Mouse (Mus musculus) liver, embryonic 13.5 days (tissue): ENCODE measurements around the gene Bola3. TPM values are rescaled to one million over a fixed set of nuclear protein-coding genes. Genes with fewer than 3 reads are reported as not detected.
"Not testable (repeated sequence)": the region's sequence is repeated elsewhere in the genome, so short reads cannot be mapped to it uniquely, and the experiment has no call there.

Experiments
- ATAC-seq: fragments of 200-750 bp; cut with Nextera tagmentation; 2 replicates; pipeline ENCODE4 v1.8.0; 2017; ENCODE audit warnings: low read depth, mild to moderate bottlenecking, moderate number of reproducible peaks, moderate library complexity
- DNase-seq: peaks from one replicate; pipeline ENCODE4 v3.0.0; 2022
- H3K27ac ChIP-seq: fragments of 300-500 bp; sonication (generic); 2 replicates; pipeline ENCODE4 v1.5.1; 2015; ENCODE audit warnings: moderate library complexity, mild to moderate bottlenecking, inconsistent platforms
- H3K27me3 ChIP-seq: fragments of 300-500 bp; sonication (generic); 2 replicates; pipeline ENCODE4 v1.6.1; 2015; ENCODE audit warnings: mild to moderate bottlenecking, inconsistent platforms
- H3K36me3 ChIP-seq: fragments of 300-500 bp; sonication (generic); 2 replicates; pipeline ENCODE4 v1.6.1; 2015; ENCODE audit warnings: mild to moderate bottlenecking, inconsistent platforms
- H3K4me1 ChIP-seq: fragments of 300-500 bp; sonication (generic); replicated peaks from 2 replicates; pipeline ENCODE4 v1.6.1; 2015; ENCODE audit warnings: inconsistent platforms
- H3K4me2 ChIP-seq: fragments of 300-500 bp; sonication (generic); 2 replicates; pipeline ENCODE4 v1.6.1; 2015; ENCODE audit warnings: inconsistent platforms, mild to moderate bottlenecking, moderate library complexity
- H3K4me3 ChIP-seq: fragments of 300-500 bp; sonication (generic); replicated peaks from 2 replicates; pipeline ENCODE4 v1.5.1; 2015; ENCODE audit warnings: mild to moderate bottlenecking, inconsistent platforms
- H3K9ac ChIP-seq: fragments of 300-500 bp; sonication (generic); 2 replicates; pipeline ENCODE4 v1.6.1; 2015; ENCODE audit warnings: mild to moderate bottlenecking, inconsistent platforms
- H3K9me3 ChIP-seq: fragments of 300-500 bp; sonication (generic); replicated peaks from 2 replicates; pipeline ENCODE4 v1.6.1; 2016; ENCODE audit warnings: inconsistent platforms
- WGBS: fragments of 180-500 bp; shearing (Covaris S2); methylation state at CpG from one replicate; pipeline ENCODE4 v1.1.7; 2015; ENCODE audit not compliant: insufficient replicate concordance; 5-methylcytosine and 5-hydroxymethylcytosine counted together
- polyA plus RNA-seq: library from polyadenylated mRNA; unstranded; fragments of >200 nt; fragmentation: Nextera tagmentation; extraction: Ambion mirVana; gene quantifications from 2 replicates; pipeline ENCODE4 v1.2.1, GENCODE M21; 2015

Gene Bola3
- polyA plus RNA-seq, 1 experiment from 2014 or later, result 329 TPM

GRCm38 (mm10) chr6:83321927-83322326 is 27.0 kb upstream of the Bola3 start:
- Histone ChIP-seq H3K4me3 (no peak overlapping the region), H3K9ac (no peak overlapping the region), H3K36me3 (0 out of 2 replicates have a peak, but pooled peaks cover 8% of the 10 kb centered on the region), H3K4me2 (no peak overlapping the region), H3K4me1 (peaks cover 34% of the 10 kb centered on the region), H3K9me3 (no peaks in the 10 kb centered on the region), H3K27me3 (no peaks in the 10 kb centered on the region), H3K27ac (no peak overlapping the region; the same call in 1 of the 2 replicates)
- ATAC-seq (no peak), DNase-seq (no peak)
- WGBS, result 63% methylated on average over 1 of the region's 1 CpGs

- Histone ChIP-seq H3K9ac (no peak overlapping the region), H3K27me3 (no peaks in the 10 kb centered on the region), H3K4me1 (peaks cover 38% of the 10 kb centered on the region), H3K9me3 (no peaks in the 10 kb centered on the region), H3K36me3 (peaks cover 10% of the 10 kb centered on the region), H3K4me2 (no peak overlapping the region), H3K27ac (peak overlapping the region; percentile 23; the same call in 1 of the 2 replicates), H3K4me3 (no peak overlapping the region)
- no peak for DNase-seq
- ATAC-seq, result no peak
- 69% methylated on average over 2 of the region's 2 CpGs for WGBS
Measured at GRCm38 (mm10) chr6:83322794-83323193, 26.2 kb upstream of the Bola3 start.

GRCm38 (mm10) chr6:83323652-83324419 is 25.1 kb upstream of the Bola3 start:
- ATAC-seq (no peak), DNase-seq (no peak)
- Histone ChIP-seq H3K36me3 (peaks cover 17% of the 10 kb centered on the region), H3K9me3 (no peaks in the 10 kb centered on the region), H3K4me2 (peak overlapping the region; percentile 88), H3K27ac (peak overlapping the region; percentile 53), H3K27me3 (no peaks in the 10 kb centered on the region), H3K4me3 (peak overlapping the region; percentile 9; the same call in 1 of the 2 replicates), H3K4me1 (peaks cover 44% of the 10 kb centered on the region), H3K9ac (peak overlapping the region; percentile 47)
- WGBS, result 43% methylated on average over 8 of the region's 8 CpGs

- peak; percentile 97 for ATAC-seq
- peak; percentile 93 for DNase-seq
- Histone ChIP-seq H3K4me1 (peaks cover 46% of the 10 kb centered on the region), H3K27me3 (no peaks in the 10 kb centered on the region), H3K4me3 (peak within 1 kb of the TSS; percentile 95), H3K27ac (peak within 1 kb of the TSS; percentile 97), H3K36me3 (peaks cover 36% of the 10 kb centered on the region), H3K9ac (peak within 1 kb of the TSS; percentile 95), H3K9me3 (no peaks in the 10 kb centered on the region), H3K4me2 (peak within 1 kb of the TSS; percentile 88)
- under 1% methylated on average over 64 of the region's 65 CpGs for WGBS
Measured at GRCm38 (mm10) chr6:83325525-83326393, 23.2 kb upstream of the Bola3 start, which contains the start of the genes Mthfd2 and Mob1a. Gene Mthfd2 (minus strand): TSS chr6:83325908. Gene Mob1a (plus strand): TSS chr6:83326016.

GRCm38 (mm10) chr6:83326394-83326736 is 22.6 kb upstream of the Bola3 start:
- H3K9ac ChIP-seq, result peak overlapping the region; percentile 95
- 2% methylated on average over 6 of the region's 6 CpGs for WGBS
- peak; percentile 27 for ATAC-seq
- no peaks in the 10 kb centered on the region for H3K9me3 ChIP-seq
- DNase-seq, result no peak
- H3K4me3 ChIP-seq, result peak overlapping the region; percentile 95
- H3K27ac ChIP-seq, result peak overlapping the region; percentile 97
- H3K36me3 ChIP-seq, result peaks cover 42% of the 10 kb centered on the region
- no peaks in the 10 kb centered on the region for H3K27me3 ChIP-seq
- H3K4me1 ChIP-seq, result peaks cover 46% of the 10 kb centered on the region
- peak overlapping the region; percentile 88 for H3K4me2 ChIP-seq

GRCm38 (mm10) chr6:83326761-83327160 is 22.2 kb upstream of the Bola3 start:
- peak overlapping the region; percentile 95 for H3K9ac ChIP-seq
- no peaks in the 10 kb centered on the region for H3K27me3 ChIP-seq
- no peak for ATAC-seq
- H3K27ac ChIP-seq, result peak overlapping the region; percentile 97
- peaks cover 46% of the 10 kb centered on the region for H3K4me1 ChIP-seq
- H3K4me3 ChIP-seq, result peak overlapping the region; percentile 95
- H3K9me3 ChIP-seq, result no peaks in the 10 kb centered on the region
- 25% methylated on average over 6 of the region's 6 CpGs for whole genome bisulfite sequencing
- no peak for DNase-seq
- H3K36me3 ChIP-seq, result peaks cover 46% of the 10 kb centered on the region
- H3K4me2 ChIP-seq, result peak overlapping the region; percentile 88

- Histone ChIP-seq H3K27ac (no peak overlapping the region), H3K9ac (peak overlapping the region; percentile 95), H3K4me3 (peak overlapping the region; percentile 95), H3K4me1 (peaks cover 43% of the 10 kb centered on the region), H3K9me3 (no peaks in the 10 kb centered on the region), H3K27me3 (no peaks in the 10 kb centered on the region), H3K4me2 (peak overlapping the region; percentile 88), H3K36me3 (peaks cover 55% of the 10 kb centered on the region)
- 91% methylated on average over 3 of the region's 3 CpGs for WGBS
- DNase-seq (no peak), ATAC-seq (no peak)
Measured at GRCm38 (mm10) chr6:83327591-83328190, 21.3 kb upstream of the Bola3 start.

GRCm38 (mm10) chr6:83341387-83341786 is 7.6 kb upstream of the Bola3 start:
- Histone ChIP-seq H3K9me3 (no peaks in the 10 kb centered on the region), H3K27me3 (no peaks in the 10 kb centered on the region), H3K36me3 (peaks cover 74% of the 10 kb centered on the region), H3K4me1 (no peaks in the 10 kb centered on the region), H3K27ac (no peak overlapping the region), H3K9ac (no peak overlapping the region), H3K4me2 (no peak overlapping the region), H3K4me3 (no peak overlapping the region)
- WGBS, result 76% methylated on average over 3 of the region's 3 CpGs
- ATAC-seq, result no peak
- DNase-seq, result no peak

- Histone ChIP-seq H3K4me1 (peaks cover 8% of the 10 kb centered on the region), H3K9me3 (no peaks in the 10 kb centered on the region), H3K4me2 (no peak overlapping the region), H3K9ac (no peak overlapping the region), H3K27me3 (no peaks in the 10 kb centered on the region), H3K4me3 (no peak overlapping the region), H3K27ac (no peak overlapping the region), H3K36me3 (peaks cover 71% of the 10 kb centered on the region)
- ATAC-seq, result no peak
- DNase-seq, result no peak
- 95% methylated on average over 2 of the region's 2 CpGs for WGBS
Measured at GRCm38 (mm10) chr6:83342957-83343356, 6.0 kb upstream of the Bola3 start.

- H3K27me3 ChIP-seq, H3K27ac ChIP-seq, DNase-seq, H3K4me2 ChIP-seq, H3K9me3 ChIP-seq, ATAC-seq, H3K4me3 ChIP-seq, H3K9ac ChIP-seq: not testable (repeated sequence)
- Histone ChIP-seq H3K4me1 (peaks cover 22% of the 10 kb centered on the region), H3K36me3 (peaks cover 52% of the 10 kb centered on the region)
- 81% methylated on average over 8 of the region's 8 CpGs for WGBS
Measured at GRCm38 (mm10) chr6:83345285-83345684, 3.7 kb upstream of the Bola3 start.

- 74% methylated on average over 3 of the region's 3 CpGs for WGBS
- Histone ChIP-seq H3K27me3 (no peaks in the 10 kb centered on the region), H3K9me3 (no peaks in the 10 kb centered on the region), H3K4me1 (peaks cover 46% of the 10 kb centered on the region), H3K4me2 (no peak overlapping the region), H3K4me3 (no peak overlapping the region), H3K27ac (peak overlapping the region; percentile 99), H3K36me3 (peaks cover 35% of the 10 kb centered on the region), H3K9ac (no peak overlapping the region)
- DNase-seq (no peak), ATAC-seq (no peak)
Measured at GRCm38 (mm10) chr6:83347916-83348315, 1.0 kb upstream of the Bola3 start.
